ENCODE assay signal across 8 mouse cellular contexts in genomic region chr7:88130488-88130849, GRCm38 (mm10).
A peak's percentile ranks its signal among the peaks of the same experiment; 100 is the strongest.
DNase-seq lines count a peak whose midpoint lies in the region; ATAC-seq and TF ChIP-seq lines count a peak whose summit lies in the region.

No protein-coding gene starts in this region.

- peaks cover 19% of the 10 kb centered on the region for H3K27me3 ChIP-seq in heart, embryonic 14.5 days (ENCODE audit: control insufficient read depth, insufficient read depth, low read length)
- H3K27me3 ChIP-seq in hindbrain, embryonic 12.5 days, result peaks cover 21% of the 10 kb centered on the region
- H3K27me3 ChIP-seq in midbrain, embryonic 10.5 days (ENCODE audit: low read depth, poor library complexity, severe bottlenecking), result peaks cover 28% of the 10 kb centered on the region

- peak overlapping the region; percentile 33 to 35 for H3K4me3 ChIP-seq in heart, embryonic 14.5 days (ENCODE audit: control insufficient read depth in 1 of 2, insufficient read depth in 1 of 2, low read depth in 1 of 2, low read length in 2 of 2)
- H3K4me3 ChIP-seq in cortical plate, adult 2 months (ENCODE audit: insufficient read depth, low read length), result no peak overlapping the region
- H3K4me3 ChIP-seq in hindbrain, embryonic 12.5 days, result peak overlapping the region; percentile 42
- peak overlapping the region; percentile 57 for H3K4me3 ChIP-seq in midbrain, embryonic 10.5 days

- no peaks in the 10 kb centered on the region for H3K36me3 ChIP-seq in heart, embryonic 14.5 days (ENCODE audit: control insufficient read depth, insufficient read depth, low read length)
- no peaks in the 10 kb centered on the region for H3K36me3 ChIP-seq in hindbrain, embryonic 12.5 days
- no peaks in the 10 kb centered on the region for H3K36me3 ChIP-seq in midbrain, embryonic 10.5 days

- H3K27ac ChIP-seq in heart, embryonic 14.5 days (replicated peaks in 1 of 2; ENCODE audit: control insufficient read depth in 1 of 2, insufficient read depth in 1 of 2, low read depth in 2 of 2, low read length in 2 of 2), result no peak overlapping the region
- H3K27ac ChIP-seq in cortical plate, adult 2 months (ENCODE audit: insufficient read depth, low read length), result peak overlapping the region; percentile 86
- no peak overlapping the region for H3K27ac ChIP-seq in hindbrain, embryonic 12.5 days
- peak overlapping the region; percentile 69 for H3K27ac ChIP-seq in midbrain, embryonic 10.5 days (replicated peaks)

- no peak for TF ChIP-seq POLR2A in cortical plate, adult 2 months (IDR thresholded peaks at IDR 0.05; ENCODE audit: extremely low read depth, insufficient read depth, low read length)

- 22% methylated on average over 22 of the region's 22 CpGs for WGBS in heart, embryonic 14.5 days
- WGBS in hindbrain, embryonic 12.5 days, result 30% methylated on average over 22 of the region's 22 CpGs
- WGBS in midbrain, embryonic 10.5 days, result 29% methylated on average over 22 of the region's 22 CpGs

- DNase-seq in heart, adult 9 months (ENCODE audit: low spot score in 2 of 2), result no peak
- DNase-seq in midbrain, embryonic 10.5 days (ENCODE audit: low spot score), result no peak
- DNase-seq in embryo, embryonic 11 days, result no peak
- DNase-seq in frontal cortex, postnatal 10 days (ENCODE audit: low spot score in 2 of 2), result no peak
- no peak for DNase-seq in urinary bladder, postnatal 10 days (ENCODE audit: low spot score)

- peaks cover 0 to 3% of the 10 kb centered on the region in 2 experiments; a peak in 1 of 4 replicates for H3K4me1 ChIP-seq in heart, embryonic 14.5 days (ENCODE audit: control insufficient read depth in 2 of 2, insufficient read depth in 2 of 2, low read length in 2 of 2)
- H3K4me1 ChIP-seq in cortical plate, adult 2 months (ENCODE audit: control insufficient read depth, insufficient read depth, low read length), result peaks cover 7% of the 10 kb centered on the region
- peaks cover 7% of the 10 kb centered on the region; the same call in 1 of the 2 replicates for H3K4me1 ChIP-seq in hindbrain, embryonic 12.5 days
- peaks cover 10% of the 10 kb centered on the region for H3K4me1 ChIP-seq in midbrain, embryonic 10.5 days

- H3K9ac ChIP-seq in heart, embryonic 14.5 days (ENCODE audit: low read length), result no peak overlapping the region; the same call in 1 of the 2 replicates
- H3K9ac ChIP-seq in hindbrain, embryonic 12.5 days, result peak overlapping the region; percentile 44

- ATAC-seq in heart, embryonic 14.5 days (ENCODE audit: insufficient number of reproducible peaks, insufficient read depth, low FRiP score, low read depth), result no peak
- no peak; the same call in 1 of the 2 replicates for ATAC-seq in hindbrain, embryonic 12.5 days (ENCODE audit: low FRiP score)

- no peaks in the 10 kb centered on the region for H3K9me3 ChIP-seq in heart, embryonic 14.5 days (ENCODE audit: control insufficient read depth, low read length)
- no peaks in the 10 kb centered on the region for H3K9me3 ChIP-seq in hindbrain, embryonic 12.5 days (replicated peaks)
- H3K9me3 ChIP-seq in midbrain, embryonic 10.5 days (replicated peaks), result no peaks in the 10 kb centered on the region

- H3K4me2 ChIP-seq in heart, embryonic 14.5 days (ENCODE audit: low read length), result peak overlapping the region; percentile 67
- H3K4me2 ChIP-seq in hindbrain, embryonic 12.5 days (replicated peaks), result peak overlapping the region; percentile 73

- TF ChIP-seq CTCF in cortical plate, adult 2 months (IDR thresholded peaks at IDR 0.05; ENCODE audit: extremely low read depth, insufficient read depth, low read length), result no peak

Comparison
In these comparisons a context has a peak if more than half of its experiments do, and no peak if none do; other contexts are left out.
1. H3K27ac ChIP-seq: peak in cortical plate, adult 2 months (single experiment) and midbrain, embryonic 10.5 days (single experiment); none in heart, embryonic 14.5 days (0 of 2) and hindbrain, embryonic 12.5 days (single experiment).